Mouse (Mus musculus): ENCODE measurements around the gene Tlx2. TPM values are rescaled to one million over a fixed set of nuclear protein-coding genes. Genes with fewer than 3 reads are reported as not detected.

Tlx2 gene
- polyA plus RNA-seq, 1 experiment from 2014 or later = 0.61 TPM

GRCm38 (mm10) chr6:83053136-83053960, 16.7 kb downstream of the Tlx2 start:
- no peaks in the 10 kb centered on the region for H3K27me3 ChIP-seq
- H3K27ac ChIP-seq (replicated peaks) = peak overlapping the region; percentile 90
- no peak for ATAC-seq (ENCODE audit: insufficient number of reproducible peaks, low FRiP score, low TSS enrichment, low read depth)
- peak overlapping the region; percentile 95 for H3K9ac ChIP-seq
- H3K4me2 ChIP-seq (replicated peaks) = peak overlapping the region; percentile 89
- peak overlapping the region; percentile 97 for H3K4me3 ChIP-seq (replicated peaks)
- H3K4me1 ChIP-seq = peaks cover 27% of the 10 kb centered on the region
- WGBS = under 1% methylated on average over 26 of the region's 26 CpGs
- H3K9me3 ChIP-seq (replicated peaks) = no peaks in the 10 kb centered on the region
- peaks cover 33% of the 10 kb centered on the region for H3K36me3 ChIP-seq

- peaks cover 15% of the 10 kb centered on the region for H3K36me3 ChIP-seq
- no peaks in the 10 kb centered on the region for H3K27me3 ChIP-seq
- H3K4me2 ChIP-seq (replicated peaks) = no peak overlapping the region
- H3K4me3 ChIP-seq (replicated peaks) = no peak overlapping the region
- ATAC-seq (ENCODE audit: insufficient number of reproducible peaks, low FRiP score, low TSS enrichment, low read depth) = no peak
- no peak overlapping the region for H3K9ac ChIP-seq
- H3K9me3 ChIP-seq (replicated peaks) = no peaks in the 10 kb centered on the region
- H3K27ac ChIP-seq (replicated peaks) = no peak overlapping the region
- peaks cover 13% of the 10 kb centered on the region for H3K4me1 ChIP-seq
- 76% methylated on average over 10 of the region's 10 CpGs for WGBS
Measured at GRCm38 (mm10) chr6:83049367-83049766, 20.7 kb downstream of the Tlx2 start.

- Histone ChIP-seq H3K9ac (no peak overlapping the region), H3K36me3 (no peaks in the 10 kb centered on the region), H3K4me1 (no peaks in the 10 kb centered on the region), H3K27ac (replicated peaks) (no peak overlapping the region), H3K4me3 (replicated peaks) (no peak overlapping the region), H3K4me2 (replicated peaks) (no peak overlapping the region), H3K9me3 (replicated peaks) (no peaks in the 10 kb centered on the region), H3K27me3 (no peaks in the 10 kb centered on the region)
- no peak for ATAC-seq (ENCODE audit: insufficient number of reproducible peaks, low FRiP score, low TSS enrichment, low read depth)
- 69% methylated on average over 9 of the region's 9 CpGs for WGBS
Measured at GRCm38 (mm10) chr6:83044742-83045141, 25.4 kb downstream of the Tlx2 start.

GRCm38 (mm10) chr6:83043993-83044392, 26.1 kb downstream of the Tlx2 start:
- H3K9ac ChIP-seq = no peak overlapping the region
- H3K4me2 ChIP-seq (replicated peaks) = no peak overlapping the region
- no peaks in the 10 kb centered on the region for H3K36me3 ChIP-seq
- no peaks in the 10 kb centered on the region for H3K4me1 ChIP-seq
- H3K27ac ChIP-seq (replicated peaks) = no peak overlapping the region
- no peaks in the 10 kb centered on the region for H3K9me3 ChIP-seq (replicated peaks)
- H3K4me3 ChIP-seq (replicated peaks) = no peak overlapping the region
- ATAC-seq (ENCODE audit: insufficient number of reproducible peaks, low FRiP score, low TSS enrichment, low read depth) = no peak
- H3K27me3 ChIP-seq = no peaks in the 10 kb centered on the region
- 89% methylated on average over 5 of the region's 5 CpGs for whole genome bisulfite sequencing

- Histone ChIP-seq H3K27ac (replicated peaks) (no peak overlapping the region), H3K36me3 (no peaks in the 10 kb centered on the region), H3K4me1 (peaks cover 4% of the 10 kb centered on the region), H3K9me3 (replicated peaks) (no peaks in the 10 kb centered on the region), H3K27me3 (no peaks in the 10 kb centered on the region), H3K4me3 (replicated peaks) (no peak overlapping the region), H3K9ac (no peak overlapping the region), H3K4me2 (replicated peaks) (no peak overlapping the region)
- 62% methylated on average over 6 of the region's 6 CpGs for WGBS
- ATAC-seq (ENCODE audit: insufficient number of reproducible peaks, low FRiP score, low TSS enrichment, low read depth) = no peak
Measured at GRCm38 (mm10) chr6:83043561-83043960, 26.5 kb downstream of the Tlx2 start.

- 79% methylated on average over 5 of the region's 5 CpGs for WGBS
- ATAC-seq (ENCODE audit: insufficient number of reproducible peaks, low FRiP score, low TSS enrichment, low read depth) = no peak
- H3K4me3 ChIP-seq (replicated peaks) = no peak overlapping the region
- no peak overlapping the region for H3K4me2 ChIP-seq (replicated peaks)
- H3K4me1 ChIP-seq = peaks cover 8% of the 10 kb centered on the region
- H3K36me3 ChIP-seq = no peaks in the 10 kb centered on the region
- no peaks in the 10 kb centered on the region for H3K9me3 ChIP-seq (replicated peaks)
- H3K27me3 ChIP-seq = 0 out of 2 replicates have a peak, but pooled peaks cover under 1% of the 10 kb centered on the region
- no peak overlapping the region for H3K9ac ChIP-seq
- H3K27ac ChIP-seq (replicated peaks) = no peak overlapping the region
Measured at GRCm38 (mm10) chr6:83040601-83041000, 29.5 kb downstream of the Tlx2 start.

GRCm38 (mm10) chr6:83038496-83039012, 31.5 kb downstream of the Tlx2 start:
- H3K4me3 ChIP-seq (replicated peaks) = peak overlapping the region; percentile 31
- 13% methylated on average over 24 of the region's 24 CpGs for WGBS

GRCm38 (mm10) chr6:83037188-83037587, 32.9 kb downstream of the Tlx2 start:
- no peak overlapping the region for H3K9ac ChIP-seq
- H3K9me3 ChIP-seq (replicated peaks) = no peaks in the 10 kb centered on the region
- no peaks in the 10 kb centered on the region for H3K36me3 ChIP-seq
- WGBS = 77% methylated on average over 8 of the region's 8 CpGs
- H3K27ac ChIP-seq (replicated peaks) = no peak overlapping the region
- H3K4me2 ChIP-seq (replicated peaks) = no peak overlapping the region
- H3K27me3 ChIP-seq = peaks cover 5% of the 10 kb centered on the region; the same call in 1 of the 2 replicates
- H3K4me3 ChIP-seq (replicated peaks) = no peak overlapping the region
- no peak for ATAC-seq (ENCODE audit: insufficient number of reproducible peaks, low FRiP score, low TSS enrichment, low read depth)
- peaks cover 38% of the 10 kb centered on the region for H3K4me1 ChIP-seq

More at GRCm38 (mm10) chr6:83038496-83039012, 31.5 kb downstream of the Tlx2 start:
- no peaks in the 10 kb centered on the region for H3K36me3 ChIP-seq
- peaks cover 27% of the 10 kb centered on the region for H3K4me1 ChIP-seq
- no peaks in the 10 kb centered on the region for H3K9me3 ChIP-seq (replicated peaks)
- H3K27me3 ChIP-seq = 0 out of 2 replicates have a peak, but pooled peaks cover 2% of the 10 kb centered on the region
- no peak overlapping the region for H3K27ac ChIP-seq (replicated peaks)
- no peak for ATAC-seq (ENCODE audit: insufficient number of reproducible peaks, low FRiP score, low TSS enrichment, low read depth)
- H3K9ac ChIP-seq = no peak overlapping the region
- H3K4me2 ChIP-seq (replicated peaks) = peak overlapping the region; percentile 62

- WGBS = 28% methylated on average over 5 of the region's 5 CpGs
- no peak for ATAC-seq (ENCODE audit: insufficient number of reproducible peaks, low FRiP score, low TSS enrichment, low read depth)
- H3K4me2 ChIP-seq (replicated peaks) = peak overlapping the region; percentile 81
- no peaks in the 10 kb centered on the region for H3K9me3 ChIP-seq (replicated peaks)
- H3K4me3 ChIP-seq (replicated peaks) = peak overlapping the region; percentile 60
- no peaks in the 10 kb centered on the region for H3K36me3 ChIP-seq
- peaks cover 23% of the 10 kb centered on the region for H3K27me3 ChIP-seq
- peaks cover 51% of the 10 kb centered on the region for H3K4me1 ChIP-seq
- H3K27ac ChIP-seq (replicated peaks) = peak overlapping the region; percentile 87; the same call in 1 of the 2 replicates
- H3K9ac ChIP-seq = 0 out of 2 replicates have a peak overlapping the region, but pooled peaks have one; percentile 27
Measured at GRCm38 (mm10) chr6:83034463-83035055, 35.5 kb downstream of the Tlx2 start.

GRCm38 (mm10) chr6:83033249-83034185, 36.6 kb downstream of the Tlx2 start, which contains the start of the genes Dok1 and Loxl3:
Dok1 (minus strand) TSS chr6:83033471.
Loxl3 (plus strand) TSS chr6:83034173.
- peak within 1 kb of the TSS; percentile 87 for H3K27ac ChIP-seq (replicated peaks)
- no peaks in the 10 kb centered on the region for H3K9me3 ChIP-seq (replicated peaks)
- H3K27me3 ChIP-seq = peaks cover 23% of the 10 kb centered on the region
- H3K4me2 ChIP-seq (replicated peaks) = peak within 1 kb of the TSS; percentile 81
- no peaks in the 10 kb centered on the region for H3K36me3 ChIP-seq
- H3K9ac ChIP-seq = peak within 1 kb of the TSS; percentile 27
- H3K4me1 ChIP-seq = peaks cover 54% of the 10 kb centered on the region
- under 1% methylated on average over 51 of the region's 51 CpGs for WGBS
- H3K4me3 ChIP-seq (replicated peaks) = peak within 1 kb of the TSS; percentile 60
- peak; percentile 84 for ATAC-seq (ENCODE audit: insufficient number of reproducible peaks, low FRiP score, low TSS enrichment, low read depth)
